Mouse (Mus musculus) C2C12 (cell line): ENCODE results near the gene Ybx3.

ENCODE experiments used
- CEBPB ChIP-seq: IDR thresholded peaks from one replicate; pipeline ENCODE4 v1.6.1; 2011; ENCODE audit warnings: low read depth, mild to moderate bottlenecking, control low read depth, moderate library complexity
- CTCF ChIP-seq: IDR thresholded peaks from one replicate; pipeline ENCODE4 v1.5.1; 2011; ENCODE audit not compliant: control insufficient read depth, insufficient read depth, insufficient read length

DNA sequence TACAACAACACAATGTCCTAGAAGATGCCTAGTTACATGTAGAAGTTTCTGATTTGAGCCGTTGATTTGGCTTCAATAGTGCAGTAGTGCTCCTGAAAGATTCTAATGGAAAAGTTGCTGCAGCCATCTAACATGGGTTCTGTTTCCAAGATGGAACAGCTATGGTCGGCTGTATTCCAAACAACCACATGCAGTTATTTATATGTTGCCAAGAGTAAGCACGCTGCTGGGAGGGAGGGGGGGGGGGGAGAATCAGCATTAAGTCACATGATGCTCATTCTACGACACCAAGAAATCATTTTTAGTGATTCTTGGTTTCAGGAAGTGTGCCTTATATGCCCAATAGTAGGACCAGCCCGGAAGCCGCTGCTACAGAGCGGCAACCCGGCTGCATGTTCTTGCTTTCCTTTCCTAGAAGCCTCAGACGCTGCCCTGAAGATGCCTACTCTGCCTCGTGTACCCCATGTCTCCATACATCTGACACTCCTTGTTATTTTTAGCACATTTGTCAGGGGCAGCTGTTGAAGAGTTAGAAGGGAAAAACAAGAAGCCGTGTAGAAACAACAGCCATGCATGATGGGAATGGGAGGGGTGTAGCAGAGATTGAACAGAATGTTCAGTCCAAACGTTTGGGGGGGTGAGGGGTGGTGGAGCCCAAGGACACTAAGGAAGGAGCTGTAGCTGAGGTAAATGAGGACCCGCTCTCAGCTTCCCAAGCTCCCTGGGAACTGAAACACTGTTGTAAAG lies 13.5 kb downstream of the Ybx3 start:
- TF ChIP-seq CTCF: no peak
- no peak for TF ChIP-seq CEBPB
